Mouse (Mus musculus) E14TG2a.4 (cell line): ENCODE measurements at regions not wholly inside any gene's neighbourhood (a gene's known extent, or its start where the extent isn't known, plus 50 kb on each side); places are given as distances from the start of the nearest gene placed in this dataset.

Experiments used
- CTCF ChIP-seq: conservative IDR thresholded peaks from 2 replicates; pipeline ENCODE4 v1.5.1; 2014; ENCODE audit warnings: low read length
- NANOG ChIP-seq: IDR thresholded peaks from 2 replicates; pipeline ENCODE4 v1.6.1; 2014; ENCODE audit warnings: borderline replicate concordance, low read length, mixed read lengths
- POU5F1 ChIP-seq: IDR thresholded peaks from 2 replicates; pipeline ENCODE4 v1.6.1; 2014; ENCODE audit warnings: low read length, borderline replicate concordance

GRCm38 (mm10) chr8:10923071-10924000 is 84.9 kb downstream of the Irs2 start:
- TF ChIP-seq CTCF (no peak), NANOG (no peak), POU5F1 (no peak)
